Mouse (Mus musculus): ENCODE measurements around the gene Abi2.
A peak's percentile ranks its signal among the peaks of the same experiment; 100 is the strongest.
"Not testable (repeated sequence)": the region's sequence is repeated elsewhere in the genome, so short reads cannot be mapped to it uniquely, and the experiment has no call there.

Gene Abi2

GRCm38 (mm10) chr1:60409168-60409828 is at the start of gene Abi2:
TSS of gene Abi2 (plus strand) at chr1:60409619.
- DNase-seq (ENCODE audit: low spot score), result peak; percentile 57

- DNase-seq (ENCODE audit: low spot score), result no peak
Observed at GRCm38 (mm10) chr1:60361626-60362025, 47.8 kb upstream of the Abi2 start.

- DNase-seq (ENCODE audit: low spot score), result no peak
Observed at GRCm38 (mm10) chr1:60376556-60376955, 32.9 kb upstream of the Abi2 start.

GRCm38 (mm10) chr1:60381910-60382309 is 27.5 kb upstream of the Abi2 start:
- no peak for DNase-seq (ENCODE audit: low spot score)

GRCm38 (mm10) chr1:60404848-60405247 is 4.6 kb upstream of the Abi2 start:
- DNase-seq (ENCODE audit: low spot score), result no peak

GRCm38 (mm10) chr1:60408501-60409167 is 785 bp upstream of the Abi2 start:
- DNase-seq (ENCODE audit: low spot score), result no peak

- DNase-seq (ENCODE audit: low spot score), result no peak
Observed at GRCm38 (mm10) chr1:60409928-60410817, 754 bp downstream of the Abi2 start.

- no peak for DNase-seq (ENCODE audit: low spot score)
Observed at GRCm38 (mm10) chr1:60416724-60417123, 7.3 kb downstream of the Abi2 start.

- no peak for DNase-seq (ENCODE audit: low spot score)
Observed at GRCm38 (mm10) chr1:60423882-60424281, 14.5 kb downstream of the Abi2 start.

GRCm38 (mm10) chr1:60428341-60428740 is 18.9 kb downstream of the Abi2 start:
- DNase-seq (ENCODE audit: low spot score), result no peak

GRCm38 (mm10) chr1:60428932-60429331 is 19.5 kb downstream of the Abi2 start:
- no peak for DNase-seq (ENCODE audit: low spot score)

- DNase-seq (ENCODE audit: low spot score), result no peak
Observed at GRCm38 (mm10) chr1:60431531-60431930, 22.1 kb downstream of the Abi2 start.

GRCm38 (mm10) chr1:60432497-60432896 is 23.1 kb downstream of the Abi2 start:
- no peak for DNase-seq (ENCODE audit: low spot score)

- DNase-seq (ENCODE audit: low spot score), result not testable (repeated sequence)
Observed at GRCm38 (mm10) chr1:60441438-60441837, 32.0 kb downstream of the Abi2 start.

GRCm38 (mm10) chr1:60447067-60447466 is 37.6 kb downstream of the Abi2 start:
- DNase-seq (ENCODE audit: low spot score), result peak; percentile 3

GRCm38 (mm10) chr1:60449896-60450295 is 40.5 kb downstream of the Abi2 start:
- no peak for DNase-seq (ENCODE audit: low spot score)

GRCm38 (mm10) chr1:60460623-60461022 is 51.2 kb downstream of the Abi2 start:
- DNase-seq (ENCODE audit: low spot score), result no peak

- no peak for DNase-seq (ENCODE audit: low spot score)
Observed at GRCm38 (mm10) chr1:60469491-60469890, 60.1 kb downstream of the Abi2 start.

- no peak for DNase-seq (ENCODE audit: low spot score)
Observed at GRCm38 (mm10) chr1:60470541-60470940, 61.1 kb downstream of the Abi2 start.

GRCm38 (mm10) chr1:60481561-60481960 is 72.1 kb downstream of the Abi2 start:
- no peak for DNase-seq (ENCODE audit: low spot score)

GRCm38 (mm10) chr1:60482881-60483280 is 73.5 kb downstream of the Abi2 start:
- DNase-seq (ENCODE audit: low spot score), result no peak

GRCm38 (mm10) chr1:60485649-60486048 is 76.2 kb downstream of the Abi2 start:
- DNase-seq (ENCODE audit: low spot score), result no peak

GRCm38 (mm10) chr1:60488635-60489034 is 79.2 kb downstream of the Abi2 start:
- no peak for DNase-seq (ENCODE audit: low spot score)

All from spleen, adult 12 weeks (tissue).